Mouse (Mus musculus): ENCODE measurements around the gene Slc43a1. TPM values are rescaled to one million over a fixed set of nuclear protein-coding genes. Genes with fewer than 3 reads are reported as not detected.

Gene Slc43a1
- polyA plus RNA-seq, 1 experiment from 2014 or later: 41.0 TPM

DNA sequence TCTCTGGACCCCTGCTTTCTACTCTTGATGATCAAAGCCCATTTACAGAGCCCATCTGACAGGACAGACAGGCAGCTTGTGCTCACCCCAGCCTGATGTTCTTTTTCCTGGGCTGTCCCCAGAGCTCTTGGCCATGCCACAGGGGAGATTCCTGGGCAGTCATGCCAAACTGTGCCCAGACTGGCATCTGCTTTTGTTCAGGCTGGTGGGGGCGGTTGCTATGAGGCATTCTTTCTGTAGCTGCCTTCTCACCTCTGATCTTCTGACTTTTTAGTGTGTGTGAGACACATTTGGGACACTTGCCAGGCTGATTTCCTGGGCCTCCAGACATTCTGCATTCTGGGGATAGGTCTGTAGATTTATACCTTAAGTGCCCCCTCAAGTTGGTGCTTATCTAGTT is 19.9 kb downstream of the Slc43a1 start:
- no peaks in the 10 kb centered on the region for H3K9me3 ChIP-seq
- no peaks in the 10 kb centered on the region for H3K27me3 ChIP-seq (ENCODE audit: insufficient read depth, poor library complexity, severe bottlenecking)
- H3K4me1 ChIP-seq: no peaks in the 10 kb centered on the region
- no peak overlapping the region for H3K4me3 ChIP-seq
- DNase-seq (ENCODE audit: low spot score): no peak
- H3K36me3 ChIP-seq: peaks cover 98% of the 10 kb centered on the region
- no peak overlapping the region for H3K27ac ChIP-seq
- 95% methylated on average over 1 of the region's 1 CpGs for WGBS

DNA sequence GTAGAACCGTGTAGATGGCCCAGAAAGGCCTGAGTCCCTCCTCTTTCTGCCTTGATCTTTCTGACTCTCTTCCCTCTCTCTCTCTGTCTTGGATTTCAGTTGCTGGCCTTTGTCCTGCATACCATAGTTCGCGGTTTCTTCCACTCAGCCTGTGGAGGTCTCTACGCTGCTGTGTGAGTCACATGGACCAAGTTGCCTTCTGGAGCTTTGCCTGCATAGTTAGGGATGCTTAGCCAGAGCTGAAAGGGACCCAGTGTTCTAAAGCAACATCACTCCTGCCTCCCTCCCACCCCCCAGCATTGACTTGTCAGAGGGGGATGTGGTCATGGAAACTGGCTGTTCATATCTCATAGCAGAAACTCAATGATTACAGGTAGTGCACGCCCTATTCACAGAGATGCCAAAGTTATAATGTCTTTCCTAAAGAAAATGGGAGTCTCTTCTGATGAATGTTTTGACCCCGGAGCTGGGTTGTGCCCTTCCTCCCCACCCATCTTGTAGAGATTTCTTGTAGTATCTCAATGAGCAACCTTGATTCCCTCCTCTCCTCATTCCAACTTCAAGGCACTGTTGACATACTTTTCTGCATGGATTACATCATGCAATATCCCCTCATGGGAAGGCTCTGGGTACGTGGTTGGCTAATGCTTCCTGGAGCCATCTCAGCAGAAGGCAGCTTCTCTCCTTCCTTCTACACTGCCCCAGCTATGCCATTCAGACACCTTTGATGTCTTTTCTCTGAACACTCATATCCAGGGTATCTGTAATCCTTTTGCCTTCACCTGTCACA is 21.5 kb downstream of the Slc43a1 start:
- Histone ChIP-seq H3K36me3 (peaks cover 82% of the 10 kb centered on the region), H3K27ac (no peak overlapping the region)
- 84% methylated on average over 7 of the region's 7 CpGs for WGBS

DNA sequence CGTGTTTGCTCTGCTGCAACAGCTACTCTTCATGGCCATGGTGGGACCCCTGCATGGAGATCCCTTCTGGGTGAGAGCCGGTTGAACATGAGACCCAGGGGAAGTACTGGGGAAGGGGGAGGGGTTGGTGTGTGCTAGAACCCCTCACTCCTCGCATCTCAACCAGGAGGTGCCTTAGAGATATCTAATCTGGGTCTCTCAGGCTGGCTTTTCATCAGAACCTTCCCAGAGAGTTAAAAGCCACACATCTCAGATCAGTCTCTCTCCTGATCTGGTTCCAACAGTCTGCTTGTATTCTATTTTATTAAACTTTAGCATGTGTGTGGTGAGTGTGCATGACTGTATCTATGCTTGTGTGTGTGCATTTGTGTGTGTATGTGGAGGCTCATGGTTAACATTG is 22.8 kb downstream of the Slc43a1 start:
- H3K4me1 ChIP-seq: peaks cover 10% of the 10 kb centered on the region
- no peak for DNase-seq (ENCODE audit: low spot score)
- no peaks in the 10 kb centered on the region for H3K9me3 ChIP-seq
- peaks cover 70% of the 10 kb centered on the region for H3K36me3 ChIP-seq
- peaks cover 18% of the 10 kb centered on the region for H3K27me3 ChIP-seq (ENCODE audit: insufficient read depth, poor library complexity, severe bottlenecking)
- WGBS: 66% methylated on average over 3 of the region's 3 CpGs
- no peak overlapping the region for H3K4me3 ChIP-seq
- H3K27ac ChIP-seq: no peak overlapping the region

More for the DNA sequence above, 21.5 kb downstream of the Slc43a1 start:
- no peak for DNase-seq (ENCODE audit: low spot score)
- Histone ChIP-seq H3K9me3 (no peaks in the 10 kb centered on the region), H3K4me3 (no peak overlapping the region), H3K4me1 (no peaks in the 10 kb centered on the region), H3K27me3 (ENCODE audit: insufficient read depth, poor library complexity, severe bottlenecking) (peaks cover 6% of the 10 kb centered on the region; the same call in 1 of the 2 replicates)

DNA sequence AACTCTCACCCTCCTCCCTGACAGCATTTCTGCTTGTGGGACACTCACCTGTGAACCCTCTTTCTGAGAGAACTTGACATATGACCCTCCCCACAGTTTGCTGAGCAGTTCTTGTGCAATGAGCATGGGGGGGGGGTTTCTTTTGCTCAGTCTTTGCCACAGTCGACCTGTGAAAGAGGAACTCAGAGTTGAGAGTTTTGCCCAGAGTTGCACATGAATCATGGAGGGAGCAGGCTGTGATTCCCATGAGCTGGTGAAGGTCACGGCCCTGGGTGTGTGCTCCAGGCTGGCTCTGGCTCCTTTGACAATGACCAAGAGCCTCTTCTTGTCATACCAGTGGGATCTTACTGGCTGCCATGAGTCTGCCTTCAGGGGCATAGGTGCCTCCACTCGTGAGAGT is 23.6 kb downstream of the Slc43a1 start:
- Histone ChIP-seq H3K4me1 (peaks cover 11% of the 10 kb centered on the region), H3K27me3 (ENCODE audit: insufficient read depth, poor library complexity, severe bottlenecking) (peaks cover 26% of the 10 kb centered on the region), H3K36me3 (peaks cover 62% of the 10 kb centered on the region), H3K27ac (no peak overlapping the region), H3K4me3 (no peak overlapping the region), H3K9me3 (no peaks in the 10 kb centered on the region)
- 73% methylated on average over 3 of the region's 3 CpGs for WGBS
- DNase-seq (ENCODE audit: low spot score): no peak

DNA sequence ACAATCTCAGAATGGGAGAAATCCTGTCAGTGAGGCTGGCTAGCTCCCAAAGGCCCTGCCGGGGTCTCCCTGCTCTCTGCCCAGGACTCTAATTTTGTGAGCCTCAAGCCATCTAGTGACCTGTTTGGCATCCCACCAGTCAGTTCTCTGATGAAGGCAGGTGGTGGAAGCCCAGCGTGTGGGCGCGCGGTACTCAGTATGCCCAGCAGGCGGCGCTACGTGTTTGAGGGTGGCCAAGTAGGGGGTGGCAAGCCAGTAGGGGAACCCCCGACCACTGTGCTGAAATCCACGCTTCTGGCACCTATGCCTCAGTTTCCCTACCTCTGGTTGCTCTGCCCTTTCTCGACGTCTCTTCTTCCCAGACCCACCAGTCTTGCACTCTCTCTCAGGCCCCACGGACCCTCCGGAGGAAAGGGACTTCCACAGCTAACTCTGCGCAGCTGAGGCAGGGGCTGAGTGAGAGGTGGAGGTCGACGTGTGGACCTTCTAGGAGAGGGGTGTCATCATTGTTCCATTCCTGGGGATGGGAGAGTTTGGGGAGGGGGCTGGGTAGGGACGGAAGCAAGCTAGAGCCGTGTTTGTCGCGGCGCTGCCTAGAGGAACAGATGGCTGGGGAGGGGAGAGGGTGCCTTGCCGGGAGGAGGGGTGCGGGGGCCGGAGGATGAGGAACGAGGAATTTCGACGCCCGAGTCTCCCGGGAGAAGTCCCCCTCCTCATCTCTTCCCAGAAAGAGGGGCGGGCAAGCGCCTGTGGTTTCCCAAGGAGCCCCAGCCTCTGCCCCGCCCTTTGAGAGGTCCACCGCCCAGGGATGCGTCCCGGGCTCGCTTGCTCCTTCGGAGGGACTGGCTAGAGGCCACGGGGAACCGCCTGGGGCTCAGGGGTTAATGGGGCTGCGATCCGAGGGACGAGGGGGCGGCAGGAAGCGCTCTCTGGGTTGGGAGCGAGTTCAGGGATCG is 27.2 kb downstream of the Slc43a1 start:
- Histone ChIP-seq H3K27me3 (ENCODE audit: insufficient read depth, poor library complexity, severe bottlenecking) (peaks cover 63% of the 10 kb centered on the region), H3K4me3 (peak overlapping the region; percentile 57), H3K27ac (peak overlapping the region; percentile 23; the same call in 1 of the 2 replicates), H3K9me3 (no peaks in the 10 kb centered on the region), H3K36me3 (peaks cover 27% of the 10 kb centered on the region), H3K4me1 (peaks cover 11% of the 10 kb centered on the region)
- DNase-seq (ENCODE audit: low spot score): no peak
- WGBS: under 1% methylated on average over 47 of the region's 47 CpGs

DNA sequence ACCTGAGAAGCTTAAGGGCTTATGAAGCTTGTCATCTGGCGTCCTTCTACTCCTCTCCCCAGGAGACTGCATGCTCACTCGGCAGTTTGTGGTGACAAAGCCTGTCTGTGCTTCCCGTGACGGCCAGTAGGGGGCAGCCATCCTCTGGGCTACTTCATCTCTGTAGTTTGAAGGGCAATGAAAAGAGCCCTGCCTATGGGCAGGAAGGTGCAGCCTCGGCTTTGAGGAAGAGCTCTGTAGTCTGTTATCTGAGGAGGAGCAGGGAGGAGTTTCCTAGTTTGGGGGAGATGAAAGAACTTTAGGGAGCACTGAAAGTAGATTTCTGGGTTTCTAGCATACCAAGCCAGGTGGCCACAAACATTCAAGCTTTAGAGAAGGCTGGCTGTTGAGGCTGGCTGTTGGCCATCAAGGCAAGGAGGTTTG is 29.9 kb downstream of the Slc43a1 start:
- no peak for DNase-seq (ENCODE audit: low spot score)
- H3K36me3 ChIP-seq: peaks cover under 1% of the 10 kb centered on the region
- 13% methylated on average over 5 of the region's 5 CpGs for WGBS
- peaks cover 23% of the 10 kb centered on the region for H3K4me1 ChIP-seq
- H3K27ac ChIP-seq: no peak overlapping the region
- peaks cover 89% of the 10 kb centered on the region for H3K27me3 ChIP-seq (ENCODE audit: insufficient read depth, poor library complexity, severe bottlenecking)
- H3K9me3 ChIP-seq: no peaks in the 10 kb centered on the region
- no peak overlapping the region for H3K4me3 ChIP-seq

DNA sequence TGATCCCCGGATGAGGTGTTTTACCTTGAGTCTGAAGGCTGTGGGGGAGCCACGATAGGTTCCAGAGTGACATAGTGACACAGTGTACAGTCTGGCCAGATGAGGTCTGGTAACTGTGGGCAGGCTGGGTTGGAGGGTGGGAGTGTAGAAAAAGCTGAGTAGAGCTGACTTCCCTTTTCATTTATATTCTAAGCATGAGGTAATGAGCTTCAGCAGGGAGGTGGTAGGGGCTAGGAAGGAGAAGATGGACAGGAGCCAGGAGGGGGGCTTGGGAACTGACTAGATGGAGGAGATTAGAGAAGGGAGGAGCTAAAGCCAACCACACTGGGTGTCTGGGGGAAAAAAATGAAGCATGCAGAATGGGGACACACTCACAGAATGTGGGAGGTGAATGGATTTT is 30.3 kb downstream of the Slc43a1 start:
- Histone ChIP-seq H3K36me3 (no peaks in the 10 kb centered on the region), H3K27ac (no peak overlapping the region), H3K27me3 (ENCODE audit: insufficient read depth, poor library complexity, severe bottlenecking) (peaks cover 94% of the 10 kb centered on the region), H3K4me1 (peaks cover 23% of the 10 kb centered on the region), H3K9me3 (no peaks in the 10 kb centered on the region), H3K4me3 (no peak overlapping the region)
- 52% methylated on average over 2 of the region's 2 CpGs for WGBS
- DNase-seq (ENCODE audit: low spot score): no peak

DNA sequence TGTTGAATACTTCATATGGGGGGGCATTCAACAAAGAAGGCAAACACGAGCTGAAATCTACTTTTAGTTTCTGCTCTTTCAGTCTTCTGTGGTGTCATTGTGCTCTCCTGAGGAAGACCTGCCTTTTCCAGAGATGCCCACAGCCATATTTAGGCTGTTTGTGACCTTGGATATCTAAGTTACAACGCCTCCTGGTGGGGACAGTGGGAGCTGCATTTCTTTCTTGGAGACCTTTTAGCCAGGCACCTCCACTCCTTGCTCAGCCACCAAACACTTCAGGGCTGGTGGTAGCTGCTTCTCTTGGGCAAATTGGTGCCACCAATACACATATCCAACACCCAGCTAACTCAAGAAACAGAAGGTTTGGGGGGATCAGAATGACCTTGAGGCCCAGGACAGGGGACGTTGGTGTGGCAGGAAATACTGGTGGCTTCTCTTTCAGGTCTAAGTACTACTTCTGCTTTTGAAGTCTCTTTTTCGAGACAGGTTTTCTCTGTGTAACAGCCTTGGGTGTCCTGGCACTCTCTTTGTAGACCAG is 32.0 kb downstream of the Slc43a1 start:
- Histone ChIP-seq H3K27ac (no peak overlapping the region), H3K36me3 (no peaks in the 10 kb centered on the region), H3K27me3 (ENCODE audit: insufficient read depth, poor library complexity, severe bottlenecking) (peaks cover 100% of the 10 kb centered on the region), H3K4me3 (no peak overlapping the region), H3K9me3 (no peaks in the 10 kb centered on the region), H3K4me1 (peaks cover 20% of the 10 kb centered on the region)
- WGBS: 53% methylated on average over 4 of the region's 4 CpGs
- no peak for DNase-seq (ENCODE audit: low spot score)

DNA sequence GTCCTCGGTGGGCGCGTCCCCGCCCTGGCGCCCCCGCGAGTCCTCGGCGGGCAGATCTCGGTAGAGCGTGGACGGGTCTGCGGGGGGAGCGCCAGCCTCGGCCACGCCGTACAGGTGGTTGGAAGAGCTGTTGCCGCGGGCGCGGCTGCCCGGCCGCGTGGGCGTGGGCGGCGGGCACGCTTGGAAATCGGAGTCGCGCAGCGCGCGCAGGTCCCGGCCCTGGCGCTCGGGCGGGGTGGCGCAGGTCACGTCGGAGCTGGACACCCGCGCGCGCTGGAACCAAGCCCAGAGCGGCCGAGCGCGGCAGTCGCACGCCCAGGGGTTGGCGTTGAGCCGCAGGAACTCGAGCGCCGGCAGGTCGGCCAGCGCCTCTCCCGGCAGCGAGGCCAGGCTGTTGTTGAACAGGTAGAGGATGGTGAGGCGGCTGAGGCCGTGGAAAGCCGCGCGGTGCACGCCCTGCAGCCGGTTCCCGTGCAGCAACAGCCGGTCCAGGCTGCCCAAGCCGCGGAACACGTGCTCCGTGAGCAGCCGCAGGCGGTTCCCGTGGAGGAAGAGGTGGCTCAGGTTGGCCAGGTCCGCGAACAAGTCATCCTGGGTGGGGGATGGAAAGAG is 33.6 kb downstream of the Slc43a1 start:
- Histone ChIP-seq H3K9me3 (no peaks in the 10 kb centered on the region), H3K36me3 (no peaks in the 10 kb centered on the region), H3K4me3 (peak overlapping the region; percentile 62), H3K4me1 (peaks cover 12% of the 10 kb centered on the region), H3K27me3 (ENCODE audit: insufficient read depth, poor library complexity, severe bottlenecking) (peaks cover 100% of the 10 kb centered on the region), H3K27ac (peak overlapping the region; percentile 67)
- DNase-seq (ENCODE audit: low spot score): no peak
- WGBS: 2% methylated on average over 69 of the region's 78 CpGs

DNA sequence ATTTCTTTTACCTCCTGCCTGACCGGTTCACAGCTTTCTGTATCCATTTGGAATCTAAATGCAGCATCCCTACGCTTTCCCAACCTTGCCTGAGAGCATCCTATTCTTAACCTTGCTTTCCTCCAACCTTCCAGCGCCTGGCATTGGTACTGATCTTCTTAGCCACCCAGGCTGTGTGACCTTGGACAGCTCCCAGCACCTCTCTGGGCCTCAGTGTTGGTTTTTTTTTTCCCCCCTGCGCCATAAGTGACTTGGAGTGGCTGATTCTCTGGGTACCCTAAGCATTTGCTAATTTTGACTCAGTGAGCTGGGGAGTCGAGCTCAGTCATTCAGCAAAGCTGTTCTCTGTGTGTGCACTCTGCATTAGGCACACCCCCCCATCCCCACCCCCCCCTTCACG is 37.2 kb downstream of the Slc43a1 start:
- H3K36me3 ChIP-seq: no peaks in the 10 kb centered on the region
- WGBS: 36% methylated on average over 6 of the region's 6 CpGs
- DNase-seq (ENCODE audit: low spot score): no peak
- H3K4me3 ChIP-seq: no peak overlapping the region
- H3K27me3 ChIP-seq (ENCODE audit: insufficient read depth, poor library complexity, severe bottlenecking): peaks cover 94% of the 10 kb centered on the region
- no peaks in the 10 kb centered on the region for H3K9me3 ChIP-seq
- no peak overlapping the region for H3K27ac ChIP-seq
- H3K4me1 ChIP-seq: peaks cover 12% of the 10 kb centered on the region

DNA sequence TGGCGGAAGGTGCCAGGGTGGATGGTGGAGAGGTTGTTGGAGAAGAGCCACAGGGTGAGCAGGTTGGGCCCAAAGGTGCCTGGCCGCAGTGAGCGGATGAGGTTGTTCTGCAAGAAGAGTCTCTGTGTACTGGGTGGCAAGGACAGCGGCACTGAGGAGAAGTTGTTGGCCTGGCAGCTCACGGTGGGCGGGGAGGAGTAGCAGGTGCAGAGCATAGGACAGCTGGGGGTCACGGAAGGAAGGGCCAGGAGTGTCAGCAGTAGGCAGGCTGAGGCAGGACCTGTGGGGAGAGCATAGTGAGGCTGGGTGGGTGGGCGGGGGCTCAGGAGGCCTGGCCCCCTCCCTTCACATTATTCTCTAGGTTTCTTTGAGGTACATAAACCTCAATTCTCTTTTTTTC is 41.9 kb downstream of the Slc43a1 start:
- Histone ChIP-seq H3K27me3 (ENCODE audit: insufficient read depth, poor library complexity, severe bottlenecking) (peaks cover 94% of the 10 kb centered on the region), H3K4me1 (peaks cover 19% of the 10 kb centered on the region), H3K4me3 (no peak overlapping the region), H3K9me3 (no peaks in the 10 kb centered on the region), H3K27ac (no peak overlapping the region), H3K36me3 (no peaks in the 10 kb centered on the region)
- WGBS: 69% methylated on average over 8 of the region's 8 CpGs
- DNase-seq (ENCODE audit: low spot score): no peak

DNA sequence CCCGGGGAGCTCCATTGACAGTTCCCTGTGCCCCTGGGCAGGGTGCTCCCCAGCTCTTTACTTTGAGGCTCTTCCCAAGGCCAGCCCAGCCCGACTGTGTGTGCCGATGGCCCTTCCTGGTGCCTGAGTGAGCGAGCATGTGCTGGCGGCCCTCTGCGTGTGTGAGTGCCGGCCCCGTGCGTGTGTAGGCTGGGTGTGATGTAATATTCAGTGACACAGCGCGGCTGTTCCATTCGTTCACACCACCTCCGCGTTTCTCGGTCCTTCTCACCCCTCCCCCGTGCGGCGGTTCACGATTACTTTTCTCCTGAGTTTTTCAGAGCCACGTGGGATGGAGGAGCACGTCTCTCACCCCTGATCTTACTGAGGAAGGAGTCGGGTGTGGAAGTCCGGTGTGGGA is 44.0 kb downstream of the Slc43a1 start:
- H3K4me1 ChIP-seq: peaks cover 39% of the 10 kb centered on the region
- DNase-seq (ENCODE audit: low spot score): no peak
- peak overlapping the region; percentile 45 for H3K4me3 ChIP-seq
- 3% methylated on average over 23 of the region's 23 CpGs for WGBS
- H3K9me3 ChIP-seq: no peaks in the 10 kb centered on the region
- peaks cover 98% of the 10 kb centered on the region for H3K27me3 ChIP-seq (ENCODE audit: insufficient read depth, poor library complexity, severe bottlenecking)
- H3K36me3 ChIP-seq: no peaks in the 10 kb centered on the region
- H3K27ac ChIP-seq: no peak overlapping the region
